Mouse (Mus musculus) 3T3-L1 (cell line): ENCODE data around the gene Bet1l.
"Not testable (repeated sequence)": the region's sequence is repeated elsewhere in the genome, so short reads cannot be mapped to it uniquely, and the experiment has no call there.

Source experiments
- DNase-seq: peaks from one replicate; pipeline ENCODE4 v3.0.0-alpha.2; 2015; ENCODE audit warnings: low read depth, low spot score

Gene Bet1l

DNA sequence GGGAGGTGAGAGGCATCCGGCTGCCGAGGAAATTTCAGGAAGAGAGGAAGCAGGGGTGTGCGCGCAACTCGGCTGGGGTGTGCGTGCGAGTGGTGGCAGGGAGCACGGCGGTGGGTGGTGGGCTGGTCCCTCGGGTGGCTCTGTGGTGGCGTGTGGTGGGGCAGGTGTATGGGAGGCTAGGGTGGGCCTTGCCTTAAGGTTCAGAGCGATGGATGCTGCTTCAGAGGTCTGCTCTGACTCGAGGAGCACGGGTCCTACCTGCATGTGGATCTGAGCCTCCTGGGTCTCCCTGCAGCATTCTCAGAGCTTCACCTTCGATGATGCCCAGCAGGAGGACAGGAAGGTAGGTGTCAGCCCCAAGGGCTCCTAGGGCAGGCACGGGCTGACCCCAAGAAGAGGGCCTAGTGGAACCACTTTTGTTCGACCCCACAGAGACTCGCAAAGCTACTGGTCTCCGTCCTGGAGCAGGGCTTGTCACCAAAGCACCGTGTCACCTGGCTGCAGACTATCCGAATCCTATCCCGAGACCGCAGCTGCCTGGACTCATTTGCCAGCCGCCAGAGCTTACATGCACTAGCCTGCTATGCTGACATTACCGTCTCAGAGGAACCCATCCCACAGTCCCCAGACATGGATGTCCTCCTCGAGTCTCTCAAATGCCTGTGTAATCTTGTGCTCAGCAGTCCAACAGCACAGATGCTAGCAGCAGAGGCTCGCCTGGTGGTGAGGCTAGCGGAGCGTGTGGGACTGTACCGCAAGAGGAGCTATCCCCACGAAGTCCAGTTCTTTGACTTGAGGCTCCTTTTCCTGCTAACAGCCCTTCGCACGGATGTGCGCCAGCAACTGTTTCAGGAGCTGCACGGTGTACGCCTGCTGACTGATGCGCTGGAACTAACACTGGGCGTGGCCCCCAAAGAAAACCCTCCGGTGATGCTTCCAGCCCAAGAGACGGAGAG, at the start of gene Bet1l:
Gene Bet1l (minus strand): TSS at position 28 of the 956 bp plus-strand sequence.
- no peak for DNase-seq

DNA sequence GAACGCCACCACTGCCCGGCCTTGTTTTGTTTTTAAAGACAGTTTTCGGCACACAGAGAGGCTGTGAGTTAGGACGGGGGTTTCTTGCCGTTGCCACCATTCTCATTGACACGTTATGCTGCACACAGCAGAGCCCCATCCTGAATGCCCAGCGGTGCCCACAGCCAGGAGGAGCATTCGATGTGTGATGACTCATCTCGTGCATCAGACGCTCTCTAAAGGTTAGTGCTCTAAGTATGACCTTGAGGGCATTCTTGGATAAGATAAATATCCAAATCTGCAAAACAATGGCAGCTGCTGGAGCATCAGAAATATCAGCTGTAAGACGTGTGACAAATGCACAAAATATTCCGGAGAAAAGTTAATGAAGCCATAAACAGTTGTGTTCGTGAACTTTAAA, 49.8 kb upstream of the Bet1l start:
- no peak for DNase-seq

DNA sequence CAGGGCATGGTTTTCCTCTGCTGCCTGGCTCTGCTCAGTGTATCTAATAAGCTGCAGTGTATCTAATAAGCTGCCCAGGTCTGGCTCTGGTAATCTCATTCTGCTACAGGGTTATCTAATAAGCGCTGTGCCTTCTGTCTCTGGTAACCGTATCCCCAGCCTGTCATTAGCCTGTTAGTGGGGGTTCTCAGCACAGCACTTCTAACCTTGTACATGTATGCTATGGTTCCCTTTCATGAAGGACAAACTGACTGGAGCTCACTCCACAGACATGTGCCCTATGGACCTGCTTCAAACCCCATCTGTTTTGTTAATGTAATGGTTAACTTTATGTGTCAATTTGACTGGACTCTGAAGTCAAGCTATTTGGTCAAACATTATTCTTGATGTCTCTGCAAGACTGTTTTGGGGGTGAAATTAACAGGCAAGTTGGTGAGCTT, 48.3 kb upstream of the Bet1l start:
- DNase-seq: no peak

DNA sequence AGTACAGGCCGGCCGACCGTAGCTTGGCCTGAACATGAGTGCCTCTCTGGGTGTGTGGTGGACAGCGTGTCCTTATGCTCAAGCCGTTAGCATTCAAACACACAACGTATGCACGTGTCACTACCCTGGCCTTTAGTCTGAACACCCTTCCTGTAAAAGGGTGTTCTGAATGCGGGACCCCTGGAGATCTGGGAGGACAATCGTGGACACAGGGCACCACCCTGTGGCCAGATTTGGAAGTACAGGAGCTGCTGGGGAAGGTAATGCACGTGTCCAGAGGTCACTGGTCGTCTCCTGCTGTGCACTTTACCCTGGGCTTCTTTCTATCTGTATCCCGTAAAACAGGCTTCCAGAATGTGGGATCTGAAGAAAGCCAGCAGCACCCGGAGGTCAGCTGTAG, 45.8 kb upstream of the Bet1l start:
- peak; percentile 74 for DNase-seq

DNA sequence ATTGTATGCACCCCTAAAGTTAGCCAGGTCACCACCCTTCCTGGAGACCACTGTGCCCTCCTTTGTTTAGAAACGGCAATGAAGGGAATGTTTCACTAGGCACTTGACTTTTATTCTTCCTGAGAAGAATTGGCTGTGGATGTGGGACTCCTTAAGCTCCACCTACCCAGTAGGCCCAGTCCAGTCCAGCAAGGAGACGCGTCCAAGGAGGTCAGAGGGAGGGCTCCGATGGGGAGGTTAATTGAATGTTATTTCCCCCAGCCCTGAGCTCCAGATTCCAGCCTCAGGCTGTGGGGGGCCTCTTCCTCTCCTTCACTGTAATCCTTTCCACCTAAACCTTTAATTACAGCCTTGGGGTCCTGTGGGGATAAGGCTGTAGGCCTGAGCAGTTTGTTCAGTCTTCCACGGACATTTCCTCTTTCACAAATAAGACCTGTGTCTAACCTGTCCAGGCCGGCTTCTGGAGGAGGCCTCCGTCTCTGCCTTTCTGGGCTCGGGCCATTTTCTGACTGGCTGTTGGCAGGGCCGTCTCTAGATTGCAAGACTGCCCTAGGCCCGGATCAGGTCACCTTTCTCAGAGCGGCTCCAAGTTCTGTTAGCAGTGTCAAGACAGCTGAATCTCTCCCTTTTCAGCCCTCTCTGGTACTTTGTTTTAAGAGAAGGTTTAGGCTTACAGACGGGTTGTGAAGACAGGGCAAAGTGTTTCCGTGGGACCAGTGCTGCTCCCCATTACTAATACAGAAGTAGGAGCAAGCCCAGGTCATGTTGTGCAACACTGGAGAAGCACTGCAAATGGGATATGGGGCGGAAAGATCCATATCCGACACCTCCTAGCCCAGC, 44.9 kb upstream of the Bet1l start:
- DNase-seq: no peak

GRCm38 (mm10) chr7:140900220-140900619, 42.8 kb upstream of the Bet1l start, which contains the start of gene Cox8b:
Gene Cox8b, minus strand, starts transcription at chr7:140900446.
- DNase-seq: no peak

DNA sequence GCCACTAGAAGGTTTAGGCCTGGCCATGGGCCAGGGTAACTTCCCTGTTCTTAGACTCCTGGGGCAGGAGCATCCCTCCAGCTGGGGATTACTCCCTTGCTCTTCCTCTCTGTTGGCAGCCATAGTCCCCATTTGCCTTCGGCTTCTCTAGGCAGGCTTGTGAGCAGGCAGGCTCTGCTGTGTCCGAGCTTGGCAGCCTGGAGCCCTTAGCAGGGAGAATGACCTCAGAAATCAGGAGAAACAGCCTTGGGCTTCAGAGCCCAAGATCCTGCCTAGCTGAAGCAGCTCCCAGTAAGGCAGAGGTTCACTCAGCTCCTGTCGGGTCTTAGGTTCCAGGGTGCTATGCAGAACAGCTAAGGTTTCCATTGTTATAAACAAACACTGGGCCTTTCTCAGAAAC, 41.7 kb upstream of the Bet1l start:
- DNase-seq: no peak

DNA sequence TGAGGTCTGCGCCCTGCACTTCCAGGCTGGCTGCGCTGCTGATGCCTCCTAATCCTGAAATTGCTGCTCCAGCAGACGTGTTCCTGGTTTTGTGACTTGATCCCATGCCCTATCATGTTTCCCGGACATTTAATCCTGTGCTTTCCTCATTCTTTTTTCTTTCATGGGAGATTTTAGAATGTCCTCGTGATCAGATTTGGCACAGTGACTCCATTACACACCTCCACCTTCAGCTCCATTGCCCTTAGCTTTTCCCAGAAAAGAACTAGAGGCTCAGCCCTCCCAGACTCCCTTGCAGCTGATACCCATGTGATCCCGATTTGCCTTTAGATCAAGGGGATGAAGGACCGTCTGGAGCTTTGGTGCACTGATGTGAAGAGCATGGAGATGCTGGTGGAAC, 40.5 kb upstream of the Bet1l start:
- no peak for DNase-seq

GRCm38 (mm10) chr7:140894611-140895010, 37.2 kb upstream of the Bet1l start:
- no peak for DNase-seq

- DNase-seq: no peak
Observed at GRCm38 (mm10) chr7:140894031-140894430, 36.7 kb upstream of the Bet1l start.

DNA sequence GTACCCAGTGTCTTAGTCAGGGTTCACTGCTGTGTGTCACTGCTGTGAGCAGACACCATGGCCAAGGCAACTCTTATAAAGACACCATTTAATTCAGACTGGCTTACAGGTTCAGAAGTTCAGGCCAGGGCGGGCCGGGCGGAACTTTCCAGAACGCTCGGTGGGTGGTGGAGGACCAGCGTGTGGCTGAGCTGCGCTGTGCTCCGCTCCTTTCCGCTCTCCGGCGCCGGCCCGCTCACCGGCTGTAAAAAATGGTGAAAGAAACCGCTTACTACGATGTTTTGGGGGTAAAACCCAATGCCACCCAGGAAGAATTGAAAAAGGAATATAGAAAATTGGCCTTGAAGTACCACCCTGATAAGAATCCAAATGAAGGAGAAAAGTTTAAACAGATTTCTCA, 33.3 kb upstream of the Bet1l start:
- not testable (repeated sequence) for DNase-seq

DNA sequence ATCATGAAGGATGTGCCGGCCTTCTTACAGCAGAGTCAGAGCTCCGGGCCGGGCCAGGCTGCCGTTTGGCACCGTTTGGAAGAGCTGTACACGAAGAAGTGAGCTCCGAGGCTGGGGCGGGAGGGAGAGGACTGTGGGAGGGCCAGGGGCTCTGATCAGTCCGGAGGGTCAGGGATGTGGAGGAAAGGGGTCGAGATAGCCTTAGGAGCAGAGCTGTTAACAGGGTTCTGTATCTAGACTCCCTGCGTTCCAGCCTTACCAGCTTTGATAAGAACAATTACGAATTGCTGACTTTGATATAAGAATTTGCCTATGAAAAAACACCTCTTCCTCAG, 25.1 kb upstream of the Bet1l start:
- DNase-seq: no peak

DNA sequence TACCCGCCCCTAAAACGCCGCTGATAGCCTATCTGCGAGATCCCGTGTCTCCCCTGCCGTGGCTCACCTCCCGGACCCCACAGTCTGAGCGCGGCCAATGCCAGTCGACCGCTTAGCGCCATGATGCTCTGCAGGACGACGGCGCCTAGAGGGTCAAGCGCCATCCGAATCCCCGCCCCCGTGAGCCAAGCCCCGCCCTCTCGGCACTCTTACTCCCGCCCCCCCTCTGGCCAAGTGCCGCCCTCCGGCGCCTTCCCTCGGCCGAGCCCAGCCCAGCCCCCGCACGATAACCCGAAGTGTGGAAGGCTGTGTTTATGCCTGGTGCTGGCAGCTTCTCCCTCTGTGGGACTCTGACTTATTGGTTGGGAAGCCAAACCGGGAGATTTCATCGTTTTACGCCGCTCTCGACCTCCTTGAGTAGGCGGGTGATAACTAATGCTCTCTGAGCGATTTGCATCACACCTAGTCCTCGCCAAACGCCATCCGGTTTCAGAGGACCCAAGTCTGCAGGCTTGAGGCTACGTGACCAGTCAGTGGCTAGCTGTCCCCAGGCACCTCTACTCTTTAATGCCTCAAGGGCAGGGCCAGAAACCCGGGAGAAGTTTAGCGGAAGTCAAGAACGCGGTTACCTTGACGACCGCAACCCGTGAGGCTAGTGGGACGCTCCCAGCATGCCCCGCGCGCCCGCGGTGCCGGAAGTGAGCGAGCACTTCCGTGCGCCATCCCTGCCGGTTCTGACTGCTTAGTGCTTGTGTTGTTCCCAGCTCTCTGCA, 24.5 kb upstream of the Bet1l start, which contains the start of the genes Psmd13 and Sirt3:
Gene Psmd13 (plus strand): TSS at position 273 of the 773 bp plus-strand sequence.
Gene Sirt3 (minus strand): TSS at position 614 of the 773 bp plus-strand sequence.
- DNase-seq: peak; percentile 93

DNA sequence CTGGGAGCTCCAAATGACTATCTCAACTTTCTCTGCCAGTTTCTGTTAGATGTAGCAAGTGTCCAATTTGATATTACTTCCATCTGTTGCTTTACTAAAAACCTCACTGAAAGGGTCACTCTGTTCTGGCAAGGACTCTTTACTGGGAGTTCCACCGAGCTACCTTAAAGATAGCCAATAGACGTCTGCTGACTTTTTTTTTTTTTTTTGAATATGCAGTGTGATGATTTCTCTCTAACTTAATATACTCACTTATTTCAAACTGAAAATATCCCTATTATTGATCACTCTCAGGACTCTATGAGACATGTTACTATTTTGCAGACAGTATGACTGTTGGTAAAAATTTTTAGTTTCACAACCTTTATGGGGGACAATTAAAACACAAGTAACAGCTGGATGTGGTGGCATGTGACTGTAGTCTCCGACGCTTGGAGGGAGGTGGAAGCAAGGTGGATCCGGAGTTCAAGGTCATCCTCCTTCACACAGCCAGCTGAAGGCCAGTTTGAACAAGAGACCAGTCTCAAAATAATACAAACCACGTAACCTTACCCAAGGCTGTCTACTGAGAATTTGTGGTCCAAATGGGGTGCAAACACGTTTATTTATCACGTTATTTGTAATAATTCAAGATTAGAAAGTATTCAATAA, 23.6 kb upstream of the Bet1l start:
- DNase-seq: peak; percentile 4

DNA sequence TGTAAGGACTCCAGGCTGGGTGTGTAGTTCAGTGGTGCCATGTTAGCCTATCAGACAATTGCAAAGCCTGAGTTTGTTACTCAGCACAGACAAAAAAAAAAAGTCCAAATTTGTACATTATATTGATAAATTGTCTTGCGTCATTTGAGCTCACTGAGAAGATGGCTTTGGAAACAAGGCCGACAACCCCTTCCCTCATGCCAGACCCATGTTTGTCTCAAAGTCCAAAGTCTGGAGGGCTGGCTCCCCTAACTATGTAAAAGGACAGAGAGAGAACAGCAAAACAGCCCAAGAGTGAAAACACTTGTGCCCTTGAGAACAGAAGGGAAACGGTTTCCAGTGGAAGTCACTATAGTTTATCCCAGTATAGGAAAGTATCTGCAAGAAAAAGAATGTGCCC, 23.0 kb upstream of the Bet1l start:
- no peak for DNase-seq

GRCm38 (mm10) chr7:140879355-140879754, 22.0 kb upstream of the Bet1l start:
- no peak for DNase-seq

- no peak for DNase-seq
Observed at GRCm38 (mm10) chr7:140877364-140877763, 20.0 kb upstream of the Bet1l start.

- no peak for DNase-seq
Observed at GRCm38 (mm10) chr7:140874224-140874623, 16.8 kb upstream of the Bet1l start.

DNA sequence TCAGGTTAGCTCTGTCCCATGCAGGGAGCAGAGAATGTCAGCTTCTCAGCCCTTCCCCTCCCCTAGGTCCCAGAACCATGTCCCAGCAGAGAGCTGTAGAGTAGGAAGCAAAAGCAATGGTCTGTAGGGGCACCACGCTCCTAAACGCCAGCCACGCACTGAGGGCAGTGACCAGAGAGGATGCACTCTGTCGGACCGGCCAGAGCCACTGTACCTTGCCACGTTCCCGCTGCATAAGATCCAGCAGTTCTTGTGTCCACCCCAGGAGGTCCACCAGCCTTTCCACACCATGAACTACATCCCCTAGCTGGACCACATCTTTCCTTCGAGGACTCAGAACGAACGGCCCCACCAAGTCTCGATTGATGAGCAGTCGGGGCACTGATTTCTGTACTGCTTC, 7.4 kb upstream of the Bet1l start:
- no peak for DNase-seq

DNA sequence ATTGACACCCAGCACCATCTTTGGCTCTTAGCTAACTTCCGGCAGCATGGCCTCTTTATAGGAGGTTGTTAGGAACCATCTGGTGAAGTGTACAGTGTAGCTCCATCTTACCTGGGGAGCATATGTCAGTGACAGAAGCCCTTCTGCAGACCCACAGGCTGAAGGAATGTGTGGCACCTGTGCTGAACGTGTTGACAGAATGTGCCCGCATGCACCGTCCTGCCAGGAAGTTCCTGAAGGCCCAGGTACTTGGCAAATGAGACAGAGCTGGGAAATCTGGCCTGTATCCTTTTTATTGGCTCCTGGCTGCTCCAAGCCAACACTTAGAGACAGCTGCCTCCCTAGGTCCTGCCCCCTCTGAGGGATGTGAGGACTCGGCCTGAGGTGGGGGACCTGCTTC, 3.4 kb upstream of the Bet1l start:
- DNase-seq: no peak

DNA sequence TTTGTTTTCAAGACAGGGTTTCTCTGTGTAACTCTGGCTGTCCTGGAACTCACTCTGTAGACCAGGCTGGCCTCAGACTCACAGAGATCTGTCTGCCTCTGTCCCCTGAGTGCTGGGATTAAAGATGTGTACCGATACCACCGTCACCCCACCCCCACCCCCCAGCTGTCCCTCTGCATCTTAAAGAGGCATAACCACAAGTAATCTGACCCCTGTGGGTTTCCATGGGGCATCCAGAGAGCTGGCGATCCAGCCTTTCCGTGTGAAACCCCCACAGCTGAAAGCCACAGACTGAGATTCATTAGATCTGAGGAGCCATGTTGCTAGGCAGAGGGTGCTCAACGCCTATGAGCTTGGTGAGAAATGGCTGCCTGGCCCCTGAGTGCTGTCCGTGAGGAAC, 2.6 kb upstream of the Bet1l start:
- no peak for DNase-seq
